Mouse (Mus musculus): ENCODE data around the gene Tbc1d25.

The Tbc1d25 gene

DNA sequence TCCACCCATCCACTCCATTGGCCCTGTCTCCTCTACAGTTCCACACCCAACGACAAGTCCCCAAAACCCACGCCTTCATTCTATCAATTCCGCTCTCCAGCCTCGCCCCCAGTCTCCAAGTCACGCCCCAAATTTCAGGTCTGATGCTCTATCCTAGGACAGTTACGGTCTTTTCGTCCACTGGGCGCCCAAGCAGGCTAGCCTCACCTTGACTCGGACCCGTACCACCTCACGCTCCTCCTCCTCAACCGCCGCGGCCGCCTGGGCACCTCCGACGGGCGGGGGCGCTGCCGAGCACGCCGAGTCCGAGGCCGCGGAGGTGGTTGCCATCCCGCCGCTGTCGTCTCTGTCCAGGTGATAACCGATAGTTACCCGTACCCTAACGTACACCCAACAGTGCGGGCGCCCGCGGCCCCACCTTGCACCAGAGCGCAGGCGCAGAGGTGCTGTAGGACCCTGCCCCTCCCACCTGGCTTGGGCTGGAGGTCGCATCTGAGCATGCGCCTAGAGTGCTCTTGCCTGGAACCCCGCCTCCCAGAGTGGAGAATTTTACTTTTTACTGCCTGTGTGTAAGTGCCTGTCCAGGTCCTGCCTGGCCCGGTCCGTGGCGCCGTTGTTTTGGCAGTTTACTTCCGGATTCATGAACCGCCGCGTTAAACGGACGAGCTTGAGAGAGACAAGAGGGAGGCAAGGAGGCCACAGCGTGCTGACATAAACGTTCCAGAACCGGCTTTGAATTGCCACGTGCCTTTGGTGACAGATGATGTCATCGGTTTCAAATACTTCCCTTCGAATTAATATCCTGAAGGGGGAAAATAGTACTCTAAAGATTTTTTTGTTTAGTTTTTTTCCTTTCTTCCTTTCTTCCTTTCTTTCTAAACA is at the start of gene Tbc1d25:
Gene Tbc1d25, minus strand, starts transcription at position 678 of the 882 bp plus-strand sequence.
- DNase-seq = peak; percentile 85

DNA sequence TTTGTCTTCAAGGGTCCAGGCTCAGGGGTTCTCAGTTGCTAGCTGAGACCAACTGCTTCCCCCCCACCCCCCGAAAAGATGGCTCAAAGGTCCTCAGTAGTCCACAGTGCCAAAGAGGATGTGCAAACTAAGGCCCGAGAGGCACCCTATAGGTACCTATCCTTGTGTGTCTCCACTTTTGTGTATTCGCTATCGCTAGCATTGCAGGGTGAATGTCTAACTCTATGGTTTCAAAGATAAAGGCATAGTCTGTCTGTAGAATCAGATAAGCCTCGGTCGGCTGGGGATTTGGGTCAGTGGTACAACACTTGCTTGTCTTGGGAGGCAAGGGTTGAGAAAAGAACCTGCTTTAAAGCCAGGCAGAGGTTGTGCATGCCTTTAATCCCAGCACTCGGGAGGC is 47.5 kb upstream of the Tbc1d25 start:
- no peak for DNase-seq

GRCm38 (mm10) chrX:8222678-8223421 is 46.9 kb upstream of the Tbc1d25 start:
- DNase-seq = peak; percentile 29

DNA sequence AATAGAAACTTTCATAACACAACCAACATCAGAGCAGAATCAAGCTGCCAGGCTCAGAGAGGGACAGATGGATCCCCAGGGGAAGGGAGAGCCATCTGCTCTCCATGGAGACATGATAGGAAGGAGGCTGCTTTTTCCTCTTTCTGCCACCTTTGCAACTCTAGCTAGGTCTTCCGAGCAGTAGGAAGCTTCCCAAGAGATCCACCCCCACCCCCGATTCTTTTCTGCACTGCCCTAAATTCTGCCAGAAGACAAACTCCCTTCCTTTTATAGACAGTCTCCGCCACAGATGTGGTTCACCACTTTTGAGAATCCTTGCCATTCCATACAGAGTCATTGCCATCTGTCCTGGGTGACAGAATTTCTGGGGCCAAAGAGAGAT is 46.3 kb upstream of the Tbc1d25 start:
- DNase-seq = no peak

- DNase-seq = no peak
Observed at GRCm38 (mm10) chrX:8219651-8220050, 43.7 kb upstream of the Tbc1d25 start.

DNA sequence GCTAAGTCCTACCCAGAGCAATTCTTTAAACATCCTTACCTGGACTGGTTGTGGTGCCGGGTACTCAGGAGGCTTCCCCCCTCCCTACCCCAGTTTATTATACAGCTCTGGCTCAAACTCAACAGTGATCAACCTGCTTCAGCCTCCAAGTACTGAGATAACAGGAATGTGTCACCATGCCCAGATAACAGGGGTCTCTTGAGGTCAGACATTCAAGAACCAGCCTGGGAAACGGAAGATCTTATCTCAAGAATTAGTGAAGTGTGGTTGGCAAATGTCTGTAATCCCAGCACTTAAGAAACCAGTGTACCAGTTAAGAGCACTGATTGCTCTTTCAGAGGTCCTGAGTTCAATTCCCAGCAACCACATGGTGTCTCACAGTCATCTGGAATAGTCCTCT is 42.1 kb upstream of the Tbc1d25 start:
- DNase-seq = no peak

GRCm38 (mm10) chrX:8217383-8217782 is 41.4 kb upstream of the Tbc1d25 start:
- no peak for DNase-seq

- DNase-seq = no peak
Observed at GRCm38 (mm10) chrX:8211490-8212207, 35.7 kb upstream of the Tbc1d25 start.

DNA sequence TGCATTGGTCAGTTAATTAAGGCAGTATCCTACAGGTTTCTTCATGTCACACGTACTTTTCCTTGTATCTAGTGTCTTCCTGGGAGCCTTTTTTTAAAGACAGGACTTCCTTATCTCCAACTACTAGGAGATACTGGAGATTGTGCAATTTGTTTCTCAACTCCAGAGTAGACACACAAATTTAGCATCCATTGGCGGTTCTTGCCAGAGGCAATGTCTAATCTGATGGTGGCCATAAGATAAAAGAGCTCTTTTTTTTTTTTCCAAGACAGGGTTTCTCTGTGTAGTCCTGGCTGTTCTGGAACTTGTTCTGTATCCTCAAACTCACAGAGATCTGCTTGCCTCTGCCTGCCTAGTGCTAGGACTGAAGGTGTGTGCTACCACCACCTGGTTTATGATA is 33.7 kb upstream of the Tbc1d25 start:
- no peak for DNase-seq

DNA sequence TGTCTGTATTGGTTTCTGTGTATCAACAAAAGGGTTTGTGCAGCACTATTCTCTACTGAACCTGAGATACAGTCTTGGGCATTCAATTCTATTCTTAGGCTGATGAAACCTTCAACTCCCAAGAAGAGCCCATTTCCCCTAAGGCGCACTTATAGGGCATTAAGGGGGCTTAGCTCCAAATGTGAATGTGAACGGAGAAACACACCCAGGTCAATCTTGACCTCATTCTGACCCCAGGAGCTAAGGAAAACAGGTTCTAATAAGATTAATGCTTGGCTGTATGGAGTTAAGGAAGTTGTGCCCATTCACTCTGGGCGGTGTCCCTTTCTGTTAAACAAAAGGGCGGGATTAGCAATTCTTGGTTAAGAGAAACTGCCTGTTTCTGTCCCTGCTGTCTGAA is 31.2 kb upstream of the Tbc1d25 start:
- no peak for DNase-seq

GRCm38 (mm10) chrX:8206694-8207197 is 30.8 kb upstream of the Tbc1d25 start:
- DNase-seq = no peak

GRCm38 (mm10) chrX:8206015-8206693 is 30.2 kb upstream of the Tbc1d25 start, which contains the start of gene Porcn:
TSS of gene Porcn (minus strand) at chrX:8206525.
- peak; percentile 85 for DNase-seq

DNA sequence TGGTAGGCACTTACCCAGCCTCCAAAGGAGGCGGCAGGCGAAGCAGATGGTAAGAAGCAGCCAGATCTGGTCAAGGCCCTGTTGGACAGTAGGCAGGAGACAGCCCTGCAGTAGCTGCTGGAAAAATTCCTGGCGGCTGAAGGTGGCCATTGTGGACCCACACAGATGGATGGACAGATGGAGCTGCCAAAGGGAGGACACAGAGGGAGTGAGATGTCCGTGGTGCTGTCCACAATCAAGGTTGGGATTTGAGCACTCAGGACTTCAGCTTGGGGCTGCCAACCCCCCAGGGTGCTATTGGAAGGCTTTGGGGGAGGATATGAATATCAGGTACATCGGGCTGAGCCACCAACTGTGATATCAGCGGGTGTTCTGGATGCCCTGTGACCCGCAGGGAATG is 29.6 kb upstream of the Tbc1d25 start:
- no peak for DNase-seq

DNA sequence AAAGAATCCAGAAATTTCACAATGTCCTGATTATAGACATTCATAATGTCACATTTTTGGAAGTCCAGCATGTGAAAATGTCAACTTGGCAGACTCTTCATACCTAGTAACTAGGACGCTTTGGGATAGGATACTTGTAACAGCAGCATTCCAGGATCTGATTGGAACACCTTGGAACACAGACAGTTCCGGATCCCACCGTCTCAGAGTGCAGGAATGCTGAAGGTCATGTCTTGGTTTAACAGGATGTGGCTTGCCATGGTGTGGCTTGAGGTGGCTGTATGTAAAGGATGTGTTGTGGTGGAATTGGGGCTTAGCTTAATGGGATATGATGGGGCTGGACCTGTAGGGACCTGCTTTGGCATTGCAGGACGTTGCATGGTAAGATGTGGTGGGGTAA is 29.1 kb upstream of the Tbc1d25 start:
- no peak for DNase-seq

- no peak for DNase-seq
Observed at GRCm38 (mm10) chrX:8204076-8204475, 28.1 kb upstream of the Tbc1d25 start.

DNA sequence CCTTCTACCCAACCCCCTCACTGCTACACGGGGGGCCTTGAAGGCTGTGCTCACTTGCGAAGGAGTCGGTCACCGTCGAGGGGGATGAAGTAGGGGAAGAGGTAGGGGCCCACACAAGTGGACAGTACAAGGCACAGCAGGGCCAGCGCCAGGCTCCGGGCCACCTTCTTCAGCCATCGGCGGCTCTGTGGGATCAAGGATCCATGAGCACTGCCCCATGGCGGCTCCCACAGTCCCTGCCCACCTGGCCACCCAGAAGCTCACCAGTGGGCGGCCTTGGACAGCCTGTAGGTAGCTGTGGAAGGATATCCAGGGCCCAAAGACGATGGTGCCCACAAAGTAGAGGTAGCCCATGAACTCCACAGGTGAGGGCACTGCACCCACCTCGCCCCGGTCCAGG is 27.1 kb upstream of the Tbc1d25 start:
- no peak for DNase-seq

DNA sequence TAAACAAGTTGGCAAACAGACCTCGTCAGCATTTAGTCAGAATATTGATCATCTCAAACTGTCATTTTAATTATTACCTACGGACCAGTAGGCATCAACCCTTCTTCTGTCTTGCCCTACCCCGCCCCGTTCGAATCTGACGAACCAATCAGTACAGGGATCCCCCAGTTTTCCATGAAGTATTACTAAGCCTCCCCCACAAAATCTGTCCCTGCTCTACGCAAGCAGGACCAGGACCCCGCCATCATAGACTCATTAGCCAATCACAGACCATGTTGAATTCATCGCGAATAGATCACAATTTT is 17.4 kb upstream of the Tbc1d25 start, which contains the start of gene Ebp:
Gene Ebp, minus strand, starts transcription at position 94 of the 305 bp plus-strand sequence.
- no peak for DNase-seq

DNA sequence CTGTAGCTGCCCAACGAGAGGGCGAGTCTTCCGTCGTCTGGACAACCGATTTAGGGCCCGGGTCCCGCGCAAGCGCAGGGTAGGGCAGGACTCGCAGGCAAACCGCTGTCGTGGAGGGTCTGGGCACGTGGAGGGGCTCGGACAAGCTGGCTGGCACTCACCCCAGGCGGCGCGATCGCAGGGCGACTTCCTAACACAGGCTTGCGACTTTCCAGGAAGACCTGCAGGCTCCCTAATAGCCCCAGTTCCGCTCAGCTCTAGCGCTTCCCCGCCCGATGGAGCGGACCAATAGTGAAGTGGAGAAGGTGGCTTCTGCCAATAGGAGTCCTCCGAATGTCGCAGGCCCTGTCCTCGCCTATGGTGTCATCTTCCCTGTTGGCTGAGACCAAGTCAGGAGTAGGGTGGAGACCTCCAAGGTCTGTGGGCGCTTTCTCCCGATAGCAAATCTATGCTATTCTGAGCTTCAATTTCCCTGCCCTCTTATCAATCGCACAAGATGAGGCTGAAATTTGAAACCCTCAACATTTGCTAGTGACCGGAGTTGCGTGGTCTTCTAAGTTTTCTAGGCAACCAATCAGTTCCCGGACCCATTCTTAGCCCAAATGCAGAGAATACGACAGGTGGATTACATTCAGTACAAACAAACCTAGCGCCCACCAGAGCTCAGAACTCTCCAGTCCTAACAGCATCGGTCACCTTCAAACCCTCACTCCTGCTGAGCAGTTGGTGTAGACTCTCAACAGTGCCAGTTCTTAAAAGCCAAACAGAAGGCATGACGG is 16.8 kb upstream of the Tbc1d25 start:
- DNase-seq = peak; percentile 74

- DNase-seq = no peak
Observed at GRCm38 (mm10) chrX:8192126-8192639, 16.2 kb upstream of the Tbc1d25 start.

GRCm38 (mm10) chrX:8182871-8183540 is 7.0 kb upstream of the Tbc1d25 start:
- DNase-seq = no peak

- DNase-seq = no peak
Observed at GRCm38 (mm10) chrX:8179646-8180045, 3.7 kb upstream of the Tbc1d25 start.
